Mouse (Mus musculus) adrenal gland, postnatal 4 days (tissue): ENCODE results near the gene Tmod4. TPM values are rescaled to one million over a fixed set of nuclear protein-coding genes. Genes with fewer than 3 reads are reported as not detected.

Source experiments
- DNase-seq, 2 experiments: peaks; one replicate each; pipeline ENCODE4 v3.0.0; 2021 to 2022; ENCODE audit warnings: low spot score in 2 of 2, mixed read lengths in 2 of 2
- microRNA-seq: library from miRNA; unstranded; fragments of <30 nt; microRNA quantifications from one replicate; pipeline ENCODE4 v1.2.0, GENCODE M21; 2021
- total RNA-seq, 2 experiments: library from RNA; stranded (reverse); gene quantifications; 2 replicates each; pipeline ENCODE4 v1.2.3; 2021

The Tmod4 gene
- total RNA-seq, 2 experiments from 2014 or later, result 3.7 to 7.8 TPM

DNA sequence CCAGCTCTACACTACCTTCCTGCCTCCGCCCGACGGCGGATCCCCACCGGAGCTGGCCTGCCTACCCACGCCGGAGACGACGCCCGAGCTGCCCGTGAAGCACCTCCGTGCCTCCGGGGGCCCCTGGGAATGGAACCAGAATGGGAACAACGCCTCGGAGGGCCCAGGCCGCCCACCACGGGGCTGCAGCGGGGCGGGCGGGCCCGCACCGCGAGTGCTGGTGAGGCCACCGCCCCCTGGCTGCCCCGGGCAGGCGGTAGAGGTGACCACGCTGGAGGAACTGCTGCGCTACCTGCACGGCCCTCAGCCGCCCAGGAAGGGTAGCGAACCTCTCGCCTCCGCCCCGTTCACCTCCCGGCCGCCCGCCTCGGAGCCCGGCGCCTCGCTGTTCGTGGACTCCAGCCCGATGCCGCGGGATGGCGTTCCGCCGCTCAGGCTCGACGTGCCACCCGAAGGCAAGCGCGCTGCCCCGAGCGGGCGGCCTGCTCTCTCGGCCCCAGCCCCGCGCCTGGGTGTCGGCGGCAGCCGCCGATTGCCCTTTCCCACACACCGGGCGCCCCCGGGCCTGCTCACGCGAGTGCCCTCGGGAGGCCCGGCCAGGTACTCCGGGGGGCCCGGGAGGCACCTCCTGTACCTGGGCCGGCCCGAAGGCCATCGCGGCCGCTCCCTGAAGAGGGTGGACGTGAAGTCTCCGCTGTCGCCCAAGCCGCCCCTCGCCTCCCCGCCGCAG is 48.4 kb downstream of the Tmod4 start:
- DNase-seq, result peak in 1 of 2 experiments; percentile 18

DNA sequence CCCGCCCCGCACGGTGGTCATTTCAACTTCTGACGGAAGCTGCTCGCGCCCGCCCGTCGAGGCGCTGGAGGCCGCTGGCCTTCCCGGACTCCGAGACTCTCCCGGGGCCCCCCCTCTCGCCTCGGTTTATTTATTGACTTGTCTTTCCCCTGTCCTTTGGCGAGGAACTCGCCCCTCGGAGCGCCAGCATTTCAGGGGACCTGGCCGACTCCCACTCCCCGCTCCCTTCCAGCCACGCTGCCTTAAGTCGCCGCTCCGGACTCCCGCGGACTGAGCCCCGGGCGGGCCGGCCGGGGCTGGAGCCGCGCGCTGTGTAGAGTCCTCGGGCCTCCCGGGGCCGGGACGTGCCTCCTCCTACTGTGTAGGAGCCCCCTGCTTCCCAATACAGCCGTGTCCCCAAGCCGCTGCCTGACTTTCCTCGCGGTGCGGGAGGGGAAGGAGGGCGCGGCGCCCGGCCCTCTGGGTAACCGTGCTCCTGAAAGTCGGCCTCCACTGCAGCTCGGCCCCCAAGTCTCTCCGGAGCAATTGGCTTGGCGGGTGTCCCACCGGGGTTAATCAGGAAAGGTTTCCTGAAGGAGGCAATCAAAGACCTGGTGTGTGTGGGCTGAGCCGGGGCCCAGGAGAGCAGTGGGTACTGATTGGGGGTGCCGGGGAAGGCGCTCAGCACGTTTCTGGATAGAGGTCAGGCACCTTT is 49.1 kb downstream of the Tmod4 start:
- DNase-seq, result no peak

DNA sequence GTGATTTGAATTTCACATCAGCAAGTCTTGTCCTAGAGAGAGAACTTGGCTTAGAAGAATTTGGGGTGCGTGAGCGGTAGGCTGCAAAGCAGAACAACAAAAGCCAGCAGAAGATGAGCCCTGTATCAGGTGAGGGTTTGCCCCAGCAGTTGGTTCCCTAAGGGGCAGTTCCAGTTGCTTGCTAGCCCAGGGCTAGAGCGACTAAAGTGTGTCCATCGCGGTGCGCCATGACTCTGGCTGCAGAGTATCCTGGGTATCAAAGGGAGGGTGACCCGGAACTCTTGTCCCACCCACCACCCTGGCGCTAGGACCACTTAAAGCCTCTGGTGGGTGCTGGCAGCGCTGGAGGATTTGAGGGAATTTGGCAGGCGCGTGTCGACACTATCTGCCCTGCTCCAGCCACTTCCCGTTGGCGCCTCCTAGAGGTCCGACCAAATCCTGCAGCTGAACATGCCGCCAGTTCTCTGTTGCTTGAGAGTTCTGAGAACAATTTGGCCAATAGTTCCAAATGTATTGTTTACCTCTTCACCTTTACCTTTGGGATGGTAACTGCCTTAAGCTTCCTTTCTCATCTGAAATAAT is 49.8 kb downstream of the Tmod4 start:
- peak; percentile 56 to 76 for DNase-seq

DNA sequence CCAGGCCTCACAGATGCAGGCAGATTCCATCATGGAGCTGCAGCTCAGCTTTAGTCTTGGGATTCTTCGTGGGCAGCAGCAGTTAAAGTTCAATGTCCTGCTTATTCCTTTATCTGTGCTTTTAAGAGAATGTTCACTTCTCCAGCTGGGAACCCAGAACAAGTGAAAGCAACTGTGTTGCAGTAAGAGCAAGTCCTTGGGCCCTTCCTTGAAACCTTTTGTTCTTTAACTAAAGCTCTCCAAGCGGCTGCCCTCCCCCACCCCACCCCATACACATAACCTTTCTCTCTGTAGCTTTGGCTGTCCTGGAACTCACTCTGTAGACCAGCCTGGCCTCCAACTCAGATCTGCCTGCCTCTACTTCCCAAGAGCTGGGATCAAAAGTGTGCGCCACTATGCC is 52.2 kb downstream of the Tmod4 start:
- DNase-seq, result no peak

DNA sequence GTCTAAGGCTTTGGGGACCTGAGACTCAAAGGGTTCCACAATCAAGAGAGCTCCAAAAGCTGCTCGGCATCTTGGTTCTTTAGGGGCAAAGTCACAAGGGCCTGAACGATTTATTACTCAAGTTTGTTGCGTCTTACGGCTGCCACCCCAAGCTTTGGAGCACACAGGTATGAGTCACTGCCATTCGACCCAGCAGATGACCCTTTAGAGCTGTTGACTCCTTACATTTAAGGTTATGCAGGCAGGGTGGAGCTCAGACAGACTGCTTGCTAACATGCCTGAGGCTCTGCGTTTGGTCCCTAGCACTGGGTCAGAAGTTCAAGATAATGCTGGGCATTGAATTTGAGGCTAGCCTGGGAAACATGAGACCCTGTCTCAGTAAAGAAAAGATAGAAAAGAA is 53.3 kb downstream of the Tmod4 start:
- DNase-seq, result no peak

Small RNA genes within 50 kb of the gene (microRNA-seq; reads per million reads assigned to microRNA genes)
- not detected for gene Mir8099-1

Other genes starting within 250 kb of the Tmod4 start
- gene Psmb4, start 237.5 kb upstream of the Tmod4 start, total RNA-seq, result 100 to 1,000 TPM; 326 to 345 TPM
- 10 to 100 TPM; 50.8 to 55.9 TPM for gene Selenbp1, start 191.4 kb upstream of the Tmod4 start, total RNA-seq
- gene Rfx5, start 170.4 kb upstream of the Tmod4 start, total RNA-seq, result 10 to 100 TPM; 35.8 to 37.6 TPM
- gene Pi4kb, start 149.7 kb upstream of the Tmod4 start, total RNA-seq, result 10 to 100 TPM; 51.8 to 56.2 TPM
- 10 to 100 TPM; 76.5 to 81.4 TPM for gene Zfp687, start 109.0 kb upstream of the Tmod4 start, total RNA-seq
- 100 to 1,000 TPM; 243 to 263 TPM for gene Psmd4, start 81.9 kb upstream of the Tmod4 start, total RNA-seq
- gene Pip5k1a, start 17.5 kb upstream of the Tmod4 start, total RNA-seq, result 10 to 100 TPM; 51.6 to 54.5 TPM
- gene Vps72, start 13.5 kb upstream of the Tmod4 start, total RNA-seq, result 10 to 100 TPM; 89.3 to 93.0 TPM
- 10 to 100 TPM; 53.4 to 53.9 TPM for gene Scnm1, start 9.5 kb downstream of the Tmod4 start, total RNA-seq
- gene Lysmd1, start 9.6 kb downstream of the Tmod4 start, total RNA-seq, result 10 to 100 TPM; 10.7 to 11.5 TPM
- 1 to 10 TPM; 2.9 to 3.4 TPM for gene Tnfaip8l2, start 17.9 kb downstream of the Tmod4 start, total RNA-seq
- gene Sema6c, start 36.0 kb downstream of the Tmod4 start, total RNA-seq, result 10 to 100 TPM; 15.3 to 15.4 TPM
- 10 to 100 TPM; 33.0 to 35.0 TPM for gene Gabpb2, start 93.4 kb downstream of the Tmod4 start, total RNA-seq
- gene Cdc42se1, start 104.3 kb downstream of the Tmod4 start, total RNA-seq, result 10 to 100 TPM; 82.6 to 93.1 TPM
- gene Mllt11, start 107.7 kb downstream of the Tmod4 start, total RNA-seq, result 10 to 100 TPM; 18.5 to 26.7 TPM
- gene Gm128, start 117.1 kb downstream of the Tmod4 start, total RNA-seq, result under 1 TPM; 0.17 to 0.25 TPM
- gene Bnipl, start 126.7 kb downstream of the Tmod4 start, total RNA-seq, result under 1 TPM in 1 of 2 experiments, not detected in 1; 0.90 TPM
- 100 to 1,000 TPM; 127 to 130 TPM for gene Mindy1, start 156.9 kb downstream of the Tmod4 start, total RNA-seq
- 10 to 100 TPM; 31.6 to 32.7 TPM for gene Prune1, start 157.6 kb downstream of the Tmod4 start, total RNA-seq
- 1 to 10 TPM; 1.1 to 1.3 TPM for gene Anxa9, start 182.7 kb downstream of the Tmod4 start, total RNA-seq
- 100 to 1,000 TPM; 145 to 147 TPM for gene Cers2, start 190.3 kb downstream of the Tmod4 start, total RNA-seq
- 10 to 100 TPM; 39.0 to 41.1 TPM for gene Setdb1, start 232.7 kb downstream of the Tmod4 start, total RNA-seq